ENCODE assay signal across 13 mouse cellular contexts in the genomic region with DNA sequence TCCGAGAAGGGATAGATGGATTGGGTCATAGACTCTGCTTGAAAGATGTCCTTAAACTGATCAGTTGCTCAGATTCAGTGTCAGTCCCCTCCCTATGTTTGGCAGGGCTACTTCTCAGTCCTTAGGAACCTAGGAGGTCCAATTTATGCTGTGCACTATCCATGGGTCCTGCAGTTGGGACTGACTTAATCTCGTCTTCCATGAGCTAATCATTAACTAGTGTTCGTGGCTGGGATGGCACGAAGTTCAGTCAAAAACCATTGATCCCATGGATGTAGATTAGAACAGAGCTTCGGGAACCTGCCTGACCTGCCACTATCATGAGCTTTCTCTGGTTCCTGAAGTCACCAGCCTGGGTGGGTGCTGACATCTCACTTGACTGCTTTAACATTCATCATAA.
"Had no signal": no experiment of that assay in that cellular context is flagged by ENCODE, and none has a peak within 500 bp of the region (broad histone marks: within the 10 kb centered on the region; RNA-seq: fewer than 3 reads in every experiment).

No protein-coding gene starts in this region.

- H3K36me3 ChIP-seq: midbrain, embryonic 15.5 days; neural tube, embryonic 12.5 days; stomach, embryonic 15.5 days had no signal

- H3K27ac ChIP-seq: limb, embryonic 10.5 days; macrophage; midbrain, embryonic 15.5 days; neural tube, embryonic 12.5 days; stomach, embryonic 15.5 days had no signal

- H3K9me3 ChIP-seq: limb, embryonic 10.5 days; midbrain, embryonic 15.5 days; neural tube, embryonic 12.5 days; stomach, embryonic 15.5 days had no signal

- H3K9ac ChIP-seq: lung, embryonic 14.5 days; midbrain, embryonic 15.5 days; neural tube, embryonic 12.5 days; stomach, embryonic 15.5 days had no signal

- DNase-seq: kidney, adult 9 months; kidney, postnatal 10 days; kidney, postnatal 4 days; lung, embryonic 14.5 days; lung, postnatal 14 days; thymus, postnatal 4 days had no signal

- H3K4me3 ChIP-seq: limb, embryonic 10.5 days; megakaryocyte, embryonic 14.5 days; midbrain, embryonic 15.5 days; neural tube, embryonic 12.5 days; stomach, embryonic 15.5 days had no signal

- H3K27me3 ChIP-seq: megakaryocyte, embryonic 14.5 days; midbrain, embryonic 15.5 days; neural tube, embryonic 12.5 days; stomach, embryonic 15.5 days had no signal

- ATAC-seq: midbrain, embryonic 15.5 days had no signal

- H3K4me2 ChIP-seq: lung, embryonic 14.5 days; midbrain, embryonic 11.5 days; midbrain, embryonic 15.5 days; neural tube, embryonic 12.5 days; stomach, embryonic 15.5 days had no signal

- H3K4me1 ChIP-seq: megakaryocyte, embryonic 14.5 days; stomach, embryonic 15.5 days had no signal
